Mouse (Mus musculus): ENCODE data around the gene Gm42674.

GRCm38 (mm10) chr3:90603623-90604022 lies 1.9 kb downstream of the Gm42674 start, which contains the start of gene S100a4:
- TF ChIP-seq CTCF (IDR thresholded peaks at IDR 0.05; ENCODE audit: extremely low read depth, insufficient read depth, insufficient read length, insufficient replicate concordance) = no peak
- no peak for TF ChIP-seq POLR2A (IDR thresholded peaks at IDR 0.05; ENCODE audit: low read depth, low read length)
